ENCODE assay signal across 11 mouse cellular contexts in the genomic region with DNA sequence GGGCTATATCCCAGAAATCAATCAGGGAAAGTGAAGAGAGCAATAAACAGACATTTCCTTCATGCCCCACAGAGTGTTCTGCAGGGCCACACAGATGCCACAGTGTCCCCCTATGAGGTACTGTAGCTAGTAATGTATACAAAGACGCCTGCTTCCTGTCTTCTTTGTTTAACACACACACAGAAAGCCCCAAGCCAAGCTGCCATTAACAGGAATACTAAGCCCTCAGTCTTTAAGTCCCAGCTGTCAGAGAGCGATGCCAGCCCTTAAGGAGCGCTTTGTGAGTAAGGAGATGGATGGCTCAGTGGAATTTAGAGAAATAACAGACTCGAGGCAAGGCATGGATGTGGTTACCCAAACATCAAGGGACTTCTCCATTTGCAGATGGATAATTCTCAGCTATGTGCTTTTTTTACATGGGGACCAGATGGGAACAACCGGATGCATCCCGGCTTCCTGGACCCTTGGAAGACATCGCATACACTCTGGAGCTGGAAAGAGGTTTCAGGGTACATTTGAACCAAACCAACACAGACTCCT. TPM values are rescaled to one million over a fixed set of nuclear protein-coding genes. Genes with fewer than 3 reads are reported as not detected.
DNase-seq lines count a peak whose midpoint lies in the region; ATAC-seq and TF ChIP-seq lines count a peak whose summit lies in the region.
"Had no signal": no experiment of that assay in that cellular context is flagged by ENCODE, and none has a peak within 500 bp of the region (broad histone marks: within the 10 kb centered on the region; RNA-seq: fewer than 3 reads in every experiment).

No protein-coding gene starts in this region.

- peaks cover 23% of the 10 kb centered on the region for H3K4me1 ChIP-seq in hindbrain, embryonic 10.5 days (replicated peaks)
- H3K4me1 ChIP-seq in midbrain, embryonic 14.5 days (ENCODE audit: control insufficient read depth, insufficient read depth, low read length), result peaks cover 5% of the 10 kb centered on the region; the same call in 1 of the 2 replicates

- no peaks in the 10 kb centered on the region for H3K36me3 ChIP-seq in hindbrain, embryonic 10.5 days
- no peaks in the 10 kb centered on the region for H3K36me3 ChIP-seq in midbrain, embryonic 14.5 days (ENCODE audit: control insufficient read depth, insufficient read depth, low read length)

- no peak overlapping the region for H3K4me3 ChIP-seq in hindbrain, embryonic 10.5 days
- no peak overlapping the region for H3K4me3 ChIP-seq in midbrain, embryonic 14.5 days (replicated peaks; ENCODE audit: low read depth, low read length)

- TF ChIP-seq POLR2A in brain, embryonic 14.5 days (IDR thresholded peaks at IDR 0.05; ENCODE audit: borderline replicate concordance, extremely low read depth, insufficient read depth, insufficient read length, poor library complexity, severe bottlenecking), result no peak

- H3K4me2 ChIP-seq in midbrain, embryonic 14.5 days (ENCODE audit: low read length), result no peak overlapping the region

- TF ChIP-seq CTCF in brain, embryonic 14.5 days (IDR thresholded peaks at IDR 0.05; ENCODE audit: borderline replicate concordance, extremely low read depth, insufficient read depth, insufficient read length), result no peak

- no peak overlapping the region for H3K9ac ChIP-seq in midbrain, embryonic 14.5 days (replicated peaks; ENCODE audit: low read length)
- H3K9ac ChIP-seq: liver, embryonic 14.5 days had no signal

- no peak for ATAC-seq in midbrain, embryonic 14.5 days (ENCODE audit: low FRiP score, low TSS enrichment)

- WGBS in hindbrain, embryonic 10.5 days, result 61% methylated on average over 7 of the region's 7 CpGs
- 54% methylated on average over 7 of the region's 7 CpGs for WGBS in midbrain, embryonic 14.5 days

- no peaks in the 10 kb centered on the region for H3K9me3 ChIP-seq in hindbrain, embryonic 10.5 days
- H3K9me3 ChIP-seq in midbrain, embryonic 14.5 days (ENCODE audit: control insufficient read depth, low read length), result no peaks in the 10 kb centered on the region

- peak overlapping the region; percentile 3; the same call in 1 of the 2 replicates for H3K27ac ChIP-seq in hindbrain, embryonic 10.5 days
- no peak overlapping the region for H3K27ac ChIP-seq in midbrain, embryonic 14.5 days (replicated peaks; ENCODE audit: low read depth, low read length)
- H3K27ac ChIP-seq: liver, embryonic 14.5 days had no signal

- H3K27me3 ChIP-seq in hindbrain, embryonic 10.5 days (ENCODE audit: insufficient read depth, poor library complexity, severe bottlenecking), result no peaks in the 10 kb centered on the region
- H3K27me3 ChIP-seq in midbrain, embryonic 14.5 days (ENCODE audit: control insufficient read depth, insufficient read depth, low read length), result no peaks in the 10 kb centered on the region

- peak; percentile 24 for DNase-seq in NIH3T3 (ENCODE audit: low read depth)
- DNase-seq in brain, embryonic 14.5 days (ENCODE audit: low read depth), result peak; percentile 88
- DNase-seq in hindbrain, embryonic 10.5 days (ENCODE audit: low spot score), result peak; percentile 23
- peak; percentile 50 for DNase-seq in midbrain, embryonic 14.5 days
- DNase-seq in urinary bladder, postnatal 25 days (ENCODE audit: low spot score), result no peak
- DNase-seq in spleen, adult 12 weeks (ENCODE audit: low spot score), result no peak
- no peak for DNase-seq in thymus, postnatal 14 days
- DNase-seq: kidney, postnatal 14 days; thymus, postnatal 25 days had no signal

RNA-seq across cellular contexts. Expression of a gene that starts 16.6 kb away (rescaled TPM):
- polyA plus RNA-seq in brain, embryonic 14.5 days (2012; rRNA removed), result 3.4 and 6.7 TPM in 2 replicates
- polyA plus RNA-seq in hindbrain, embryonic 10.5 days (2016; fragmentation: Nextera tagmentation; extraction: Ambion mirVana), result 0.13 and 0.17 TPM in 2 replicates
- 0.91 and 1.3 TPM in 2 replicates for polyA plus RNA-seq in midbrain, embryonic 14.5 days (2014; fragmentation: Nextera tagmentation; extraction: Ambion mirVana)

RNA-seq across cellular contexts. Expression of a gene that starts 30.4 kb away (rescaled TPM):
- 33.8 and 40.5 TPM in 2 replicates for polyA plus RNA-seq in brain, embryonic 14.5 days (2012; rRNA removed)
- polyA plus RNA-seq in hindbrain, embryonic 10.5 days (2016; fragmentation: Nextera tagmentation; extraction: Ambion mirVana), result 280 and 317 TPM in 2 replicates
- polyA plus RNA-seq in midbrain, embryonic 14.5 days (2014; fragmentation: Nextera tagmentation; extraction: Ambion mirVana), result 252 and 283 TPM in 2 replicates

RNA-seq across cellular contexts. Expression of a gene that starts 55.9 kb away (rescaled TPM):
- polyA plus RNA-seq in brain, embryonic 14.5 days (2012; rRNA removed), result 0.13 and 0.41 TPM in 2 replicates
- 0.24 and 0.42 TPM in 2 replicates for polyA plus RNA-seq in hindbrain, embryonic 10.5 days (2016; fragmentation: Nextera tagmentation; extraction: Ambion mirVana)
- polyA plus RNA-seq in midbrain, embryonic 14.5 days (2014; fragmentation: Nextera tagmentation; extraction: Ambion mirVana), result not detected in 2 replicates
- polyA plus RNA-seq: gonadal fat pad, adult 2 months; liver, embryonic 14.5 days had no signal

Comparison
In these comparisons a context has a peak if more than half of its experiments do, and no peak if none do; other contexts are left out.
1. DNase-seq: peak in NIH3T3 (single experiment), brain, embryonic 14.5 days (single experiment), hindbrain, embryonic 10.5 days (single experiment) and midbrain, embryonic 14.5 days (single experiment); none in urinary bladder, postnatal 25 days (single experiment), spleen, adult 12 weeks (single experiment) and thymus, postnatal 14 days (single experiment).